Mouse (Mus musculus) liver, postnatal 0 days (tissue): ENCODE results near the gene Vmn1r223.

Source experiments
- CTCF ChIP-seq: sonication (generic); IDR thresholded peaks from 2 replicates; pipeline ENCODE4 v1.5.1; 2016; ENCODE audit warnings: antibody characterized with exemption, low read depth
- EP300 ChIP-seq: IDR thresholded peaks from 2 replicates; pipeline ENCODE4 v1.6.1; 2016; ENCODE audit warnings: antibody characterized with exemption, low read depth, mild to moderate bottlenecking

DNA sequence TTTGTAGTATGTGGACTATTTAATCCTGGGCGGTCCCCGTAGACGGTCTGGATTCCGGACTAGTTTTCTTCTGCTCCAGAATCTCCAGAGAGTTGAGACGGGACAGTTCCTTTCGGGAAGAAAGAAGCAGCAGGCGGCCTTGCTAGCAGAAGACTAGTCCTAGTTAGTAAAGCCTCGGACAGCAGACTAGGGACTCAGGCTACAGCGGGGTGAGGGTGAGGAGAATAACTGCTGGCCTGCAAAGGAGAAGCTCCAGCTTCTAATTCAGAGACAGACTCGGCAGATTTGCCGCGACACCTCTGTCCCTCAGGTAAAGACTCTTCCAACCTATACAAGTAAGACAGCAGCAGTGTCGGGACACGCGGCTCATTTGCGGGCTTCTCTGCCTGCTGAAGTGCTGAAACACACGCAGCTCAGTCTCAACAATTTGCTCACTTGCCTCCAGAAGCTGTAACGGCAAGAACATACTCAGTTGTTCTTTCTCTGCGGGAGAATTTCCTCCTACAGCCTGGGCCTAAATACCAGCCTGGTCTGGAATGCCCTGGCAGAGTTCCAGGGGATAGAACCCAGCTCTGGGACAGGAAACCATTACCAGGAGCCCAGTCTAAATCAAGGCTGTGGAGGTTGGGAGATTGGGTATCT, 39.9 kb downstream of the Vmn1r223 start:
- TF ChIP-seq CTCF (no peak), EP300 (no peak)
